Mouse (Mus musculus) forebrain, embryonic 13.5 days (tissue): ENCODE measurements at regions not wholly inside any gene's neighbourhood (a gene's known extent, or its start where the extent isn't known, plus 50 kb on each side); places are given as distances from the start of the nearest gene placed in this dataset.

Source experiments
- ATAC-seq: fragments of 200-750 bp; cut with Nextera tagmentation; 2 replicates; pipeline ENCODE4 v1.8.0; 2017
- H3K27ac ChIP-seq: fragments of 300-500 bp; sonication (generic); 2 replicates; pipeline ENCODE4 v1.5.1; 2015; ENCODE audit warnings: inconsistent platforms, mild to moderate bottlenecking, moderate library complexity
- H3K27me3 ChIP-seq: fragments of 300-500 bp; sonication (generic); 2 replicates; pipeline ENCODE4 v1.6.1; 2015; ENCODE audit warnings: mild to moderate bottlenecking, inconsistent platforms
- H3K36me3 ChIP-seq: fragments of 300-500 bp; sonication (generic); 2 replicates; pipeline ENCODE4 v1.6.1; 2015; ENCODE audit warnings: mild to moderate bottlenecking, inconsistent platforms; ENCODE audit not compliant: poor library complexity, severe bottlenecking
- H3K4me1 ChIP-seq: fragments of 300-500 bp; sonication (generic); 2 replicates; pipeline ENCODE4 v1.6.1; 2015; ENCODE audit warnings: inconsistent platforms
- H3K4me2 ChIP-seq: fragments of 300-500 bp; sonication (generic); 2 replicates; pipeline ENCODE4 v1.6.1; 2015; ENCODE audit warnings: inconsistent platforms, mild to moderate bottlenecking, moderate library complexity
- H3K4me3 ChIP-seq: fragments of 300-500 bp; sonication (generic); 2 replicates; pipeline ENCODE4 v1.5.1; 2015; ENCODE audit warnings: mild to moderate bottlenecking, inconsistent platforms
- H3K9ac ChIP-seq: fragments of 300-500 bp; sonication (generic); 2 replicates; pipeline ENCODE4 v1.6.1; 2015; ENCODE audit warnings: mild to moderate bottlenecking, inconsistent platforms
- H3K9me3 ChIP-seq: fragments of 300-500 bp; sonication (generic); replicated peaks from 2 replicates; pipeline ENCODE4 v1.6.1; 2016; ENCODE audit warnings: inconsistent platforms
- WGBS: fragments of 180-500 bp; shearing (Covaris S2); methylation state at CpG from one replicate; pipeline ENCODE4 v1.1.7; 2015; 5-methylcytosine and 5-hydroxymethylcytosine counted together

DNA sequence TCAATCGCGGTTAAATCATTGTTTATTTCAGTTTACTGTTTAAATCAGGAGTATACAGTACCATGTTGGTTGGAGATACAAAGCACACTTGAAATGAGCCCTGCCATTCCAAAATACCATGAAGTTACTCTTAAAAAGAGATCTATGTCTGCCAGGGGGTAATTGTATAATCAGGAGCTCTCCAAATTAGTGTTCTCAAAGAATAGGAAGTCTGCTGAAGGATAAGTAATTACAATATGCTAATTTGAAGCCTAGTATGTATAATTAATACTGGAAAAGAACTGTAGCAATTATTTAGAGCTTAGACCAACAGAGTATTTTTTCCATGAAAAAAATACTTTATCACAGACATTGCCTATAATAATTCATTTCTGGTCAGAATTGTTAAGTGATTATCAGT, 97.2 kb upstream of the Rims1 start:
- H3K4me1 ChIP-seq: no peaks in the 10 kb centered on the region
- no peak overlapping the region for H3K9ac ChIP-seq
- no peaks in the 10 kb centered on the region for H3K9me3 ChIP-seq
- ATAC-seq: peak; percentile 65
- H3K4me3 ChIP-seq: no peak overlapping the region
- H3K27ac ChIP-seq: no peak overlapping the region
- H3K36me3 ChIP-seq: no peaks in the 10 kb centered on the region
- no peak overlapping the region for H3K4me2 ChIP-seq
- WGBS: 83% methylated on average over 2 of the region's 2 CpGs
- no peaks in the 10 kb centered on the region for H3K27me3 ChIP-seq

DNA sequence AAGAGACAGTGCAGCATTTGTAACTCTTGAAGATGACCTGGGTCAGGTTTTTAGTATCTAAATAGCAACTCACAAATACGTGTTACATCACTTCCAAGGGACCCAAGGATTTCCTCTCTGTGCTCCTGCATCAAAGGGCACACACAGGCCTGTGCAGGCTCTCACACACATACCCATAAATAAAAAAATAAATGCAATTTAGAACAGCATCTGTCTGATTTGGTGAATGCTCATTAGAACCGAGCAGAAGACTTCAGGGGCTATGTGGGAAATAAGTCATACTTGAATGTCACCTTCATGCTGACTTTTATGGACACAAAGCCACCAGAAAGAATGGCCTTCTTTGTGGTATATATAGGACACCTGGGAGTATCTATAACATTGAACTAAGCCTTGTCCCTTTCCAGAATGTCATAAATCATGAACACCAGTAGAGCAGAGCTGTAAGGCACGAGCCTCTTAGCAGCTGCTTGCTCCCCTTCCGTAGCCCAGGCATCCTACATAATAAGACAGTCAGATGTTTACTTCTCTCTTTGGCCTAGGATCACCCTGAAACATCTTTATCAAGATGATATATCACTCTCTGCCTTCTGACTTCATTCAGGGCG, 95.3 kb upstream of the Rims1 start:
- ATAC-seq: no peak
- Histone ChIP-seq H3K4me1 (no peaks in the 10 kb centered on the region), H3K9ac (no peak overlapping the region), H3K4me2 (no peak overlapping the region), H3K9me3 (no peaks in the 10 kb centered on the region), H3K4me3 (no peak overlapping the region), H3K36me3 (no peaks in the 10 kb centered on the region), H3K27ac (no peak overlapping the region), H3K27me3 (no peaks in the 10 kb centered on the region)
- 89% methylated on average over 5 of the region's 5 CpGs for WGBS

DNA sequence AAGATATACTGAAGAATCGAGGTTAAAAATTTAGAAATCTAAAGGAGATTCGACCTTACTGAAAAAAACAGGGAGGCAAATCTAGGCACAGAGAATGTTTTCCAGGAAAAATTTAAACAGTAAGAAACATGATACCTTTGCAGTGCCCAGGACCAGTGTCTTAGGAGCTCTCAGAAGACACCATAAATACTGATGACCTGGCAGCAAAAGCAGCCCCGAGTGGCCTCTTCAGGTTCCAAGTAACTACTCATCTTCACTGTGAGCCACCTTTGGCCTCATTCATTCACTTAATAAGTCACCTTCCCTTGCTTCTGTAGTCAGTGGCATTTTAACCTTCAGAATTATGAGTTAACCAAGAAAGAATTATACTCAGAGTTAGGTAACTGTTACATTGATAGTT, 89.3 kb upstream of the Rims1 start:
- H3K27me3 ChIP-seq: no peaks in the 10 kb centered on the region
- H3K4me3 ChIP-seq: no peak overlapping the region
- no peaks in the 10 kb centered on the region for H3K4me1 ChIP-seq
- ATAC-seq: no peak
- no peaks in the 10 kb centered on the region for H3K36me3 ChIP-seq
- no peaks in the 10 kb centered on the region for H3K9me3 ChIP-seq
- WGBS: 93% methylated on average over 3 of the region's 3 CpGs
- no peak overlapping the region for H3K4me2 ChIP-seq
- H3K9ac ChIP-seq: no peak overlapping the region
- H3K27ac ChIP-seq: no peak overlapping the region

DNA sequence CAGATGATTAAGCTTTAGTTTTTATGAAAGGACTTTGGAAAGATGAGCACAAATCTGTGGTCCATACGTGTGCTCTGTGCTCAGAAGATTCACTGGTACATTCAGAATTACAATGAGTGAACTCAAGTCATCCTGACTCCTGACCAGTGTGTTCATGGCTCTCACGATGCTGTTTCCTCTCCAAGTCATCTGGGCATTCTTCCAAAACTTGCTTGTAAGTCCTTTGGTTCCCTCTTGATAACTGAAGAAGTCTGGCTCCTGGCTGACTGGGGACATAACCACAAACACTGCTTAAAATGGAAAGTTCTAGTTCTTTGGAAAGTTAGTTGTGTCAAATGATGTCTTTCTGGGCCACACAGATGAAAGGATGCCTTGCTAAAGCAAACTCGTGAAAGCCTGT, 57.2 kb upstream of the Rims1 start:
- WGBS: 87% methylated on average over 3 of the region's 3 CpGs
- Histone ChIP-seq H3K36me3 (no peaks in the 10 kb centered on the region), H3K4me2 (no peak overlapping the region), H3K9ac (no peak overlapping the region), H3K4me3 (no peak overlapping the region), H3K9me3 (no peaks in the 10 kb centered on the region), H3K4me1 (no peaks in the 10 kb centered on the region), H3K27me3 (no peaks in the 10 kb centered on the region), H3K27ac (no peak overlapping the region)
- no peak for ATAC-seq
